Mouse (Mus musculus) neural tube, embryonic 15.5 days (tissue): ENCODE measurements around the gene Calcoco2. TPM values are rescaled to one million over a fixed set of nuclear protein-coding genes. Genes with fewer than 3 reads are reported as not detected.
"Not testable (repeated sequence)": the region's sequence is repeated elsewhere in the genome, so short reads cannot be mapped to it uniquely, and the experiment has no call there.

Source experiments
- ATAC-seq: fragments of 200-750 bp; cut with Nextera tagmentation; 2 replicates; pipeline ENCODE4 v1.8.0; 2017; ENCODE audit warnings: mild to moderate bottlenecking, moderate TSS enrichment, moderate library complexity; ENCODE audit not compliant: low FRiP score
- H3K27ac ChIP-seq: fragments of 300-500 bp; sonication (generic); replicated peaks from 2 replicates; pipeline ENCODE4 v1.5.1; 2015; ENCODE audit warnings: mild to moderate bottlenecking, inconsistent platforms
- H3K27me3 ChIP-seq: fragments of 300-500 bp; sonication (generic); replicated peaks from 2 replicates; pipeline ENCODE4 v1.6.1; 2015; ENCODE audit warnings: inconsistent platforms
- H3K36me3 ChIP-seq: fragments of 300-500 bp; sonication (generic); 2 replicates; pipeline ENCODE4 v1.6.1; 2015; ENCODE audit warnings: inconsistent platforms
- H3K4me1 ChIP-seq: fragments of 300-500 bp; sonication (generic); 2 replicates; pipeline ENCODE4 v1.6.1; 2015; ENCODE audit warnings: inconsistent platforms
- H3K4me2 ChIP-seq: fragments of 300-500 bp; sonication (generic); 2 replicates; pipeline ENCODE4 v1.6.1; 2015; ENCODE audit warnings: inconsistent platforms, mild to moderate bottlenecking, moderate library complexity
- H3K4me3 ChIP-seq: fragments of 300-500 bp; sonication (generic); replicated peaks from 2 replicates; pipeline ENCODE4 v1.5.1; 2015; ENCODE audit warnings: mild to moderate bottlenecking, inconsistent platforms
- H3K9ac ChIP-seq: fragments of 300-500 bp; sonication (generic); replicated peaks from 2 replicates; pipeline ENCODE4 v1.6.1; 2015; ENCODE audit warnings: mild to moderate bottlenecking, inconsistent platforms
- H3K9me3 ChIP-seq: fragments of 300-500 bp; sonication (generic); replicated peaks from 2 replicates; pipeline ENCODE4 v1.6.1; 2016; ENCODE audit warnings: inconsistent platforms
- WGBS: fragments of 180-500 bp; shearing (Covaris S2); methylation state at CpG from one replicate; pipeline ENCODE4 v1.1.7; 2015; ENCODE audit warnings: mixed read lengths; 5-methylcytosine and 5-hydroxymethylcytosine counted together
- polyA plus RNA-seq: library from polyadenylated mRNA; unstranded; fragments of >200 nt; fragmentation: Nextera tagmentation; extraction: Ambion mirVana; gene quantifications from 2 replicates; pipeline ENCODE4 v1.2.1, GENCODE M21; 2015

The Calcoco2 gene
- polyA plus RNA-seq: not detected in 2 replicates

DNA sequence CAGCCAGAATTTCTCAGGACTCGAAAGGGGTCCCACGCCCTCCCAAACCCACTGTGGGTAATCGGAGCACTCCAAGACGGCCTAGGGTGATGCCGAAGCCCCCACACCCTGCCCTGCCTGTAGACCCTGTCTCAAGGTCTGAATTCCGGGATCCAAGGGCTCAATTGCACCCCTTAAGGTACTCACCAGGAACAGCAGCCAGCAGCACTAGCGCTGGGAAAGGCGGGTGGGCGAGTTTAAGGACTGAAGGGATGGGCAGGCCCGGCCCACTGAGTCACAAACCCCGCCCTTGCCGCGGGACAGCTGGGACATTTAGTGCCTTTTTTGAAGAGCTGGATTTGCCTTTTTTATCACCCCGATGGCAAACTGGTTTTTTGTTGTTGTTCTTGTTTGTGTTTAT is at the start of gene Calcoco2:
TSS of gene Calcoco2 (minus strand) at position 214 of the 400 bp plus-strand sequence.
- whole genome bisulfite sequencing: 48% methylated on average over 14 of the region's 14 CpGs
- Histone ChIP-seq H3K4me2 (no peak within 1 kb of the TSS), H3K4me1 (no peaks in the 10 kb centered on the region), H3K27me3 (no peaks in the 10 kb centered on the region), H3K4me3 (no peak within 1 kb of the TSS), H3K9ac (no peak within 1 kb of the TSS), H3K9me3 (no peaks in the 10 kb centered on the region), H3K36me3 (no peaks in the 10 kb centered on the region), H3K27ac (no peak within 1 kb of the TSS)
- no peak for ATAC-seq

DNA sequence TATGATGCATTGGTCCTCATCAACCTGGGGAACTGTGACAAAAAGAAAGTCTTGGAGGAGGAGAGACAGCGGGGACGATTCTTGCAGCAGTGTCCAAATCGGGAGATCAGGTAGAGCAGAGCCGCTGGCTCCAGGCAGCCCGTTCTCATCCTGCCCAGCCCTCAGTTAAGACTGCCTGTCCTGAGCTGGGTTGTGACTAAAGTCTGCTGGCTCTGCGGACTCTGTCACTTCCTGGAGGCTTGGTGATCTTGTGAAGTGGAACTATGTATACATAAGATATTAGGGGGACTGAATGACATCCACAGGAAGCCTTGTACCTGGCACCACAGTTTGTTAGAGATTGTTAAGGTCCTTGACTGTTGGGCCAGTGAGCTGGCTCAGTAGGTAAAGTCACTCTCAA is 35.7 kb upstream of the Calcoco2 start:
- WGBS: 83% methylated on average over 6 of the region's 6 CpGs
- Histone ChIP-seq H3K4me1 (peaks cover 7% of the 10 kb centered on the region; the same call in 1 of the 2 replicates), H3K4me3 (no peak overlapping the region), H3K4me2 (no peak overlapping the region), H3K36me3 (no peaks in the 10 kb centered on the region), H3K9ac (no peak overlapping the region), H3K9me3 (no peaks in the 10 kb centered on the region), H3K27ac (no peak overlapping the region), H3K27me3 (peaks cover 52% of the 10 kb centered on the region)
- no peak for ATAC-seq

DNA sequence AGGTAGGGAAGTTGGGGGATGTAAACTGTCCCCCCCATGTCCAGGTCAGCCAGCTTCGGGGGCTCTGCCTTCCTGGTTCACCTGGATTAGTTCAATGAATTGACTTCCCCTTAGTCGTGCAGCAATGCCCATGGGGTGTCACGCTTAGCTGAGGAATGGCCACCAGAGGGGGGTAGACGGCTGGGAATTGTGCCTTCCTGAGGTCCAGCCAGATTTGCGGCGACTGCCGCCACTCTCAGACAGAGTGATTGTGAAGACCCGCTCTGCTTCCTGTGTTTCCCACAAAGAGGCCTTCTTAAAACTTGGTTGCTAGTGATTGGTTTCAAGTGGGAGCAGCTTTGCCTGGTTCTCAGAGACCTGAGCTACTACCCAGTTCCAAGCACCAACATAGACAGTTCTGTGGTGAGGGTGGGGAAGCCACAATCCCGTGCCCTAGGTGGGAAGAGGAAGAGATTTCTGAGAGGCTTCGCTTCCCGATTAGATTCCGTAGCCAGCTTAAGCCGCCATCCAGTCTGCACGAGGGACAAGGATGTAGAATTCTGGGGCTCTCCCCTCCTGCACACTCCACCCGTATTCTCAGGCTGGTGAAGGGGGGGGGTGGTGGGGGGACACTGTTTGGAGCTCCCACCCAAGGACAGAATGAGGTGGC is 34.0 kb upstream of the Calcoco2 start:
- Histone ChIP-seq H3K4me3 (0 out of 2 replicates have a peak overlapping the region, but pooled peaks have one; percentile 5), H3K36me3 (no peaks in the 10 kb centered on the region), H3K9ac (no peak overlapping the region), H3K4me1 (peaks cover 7% of the 10 kb centered on the region; the same call in 1 of the 2 replicates), H3K27me3 (peaks cover 47% of the 10 kb centered on the region), H3K27ac (no peak overlapping the region), H3K9me3 (no peaks in the 10 kb centered on the region), H3K4me2 (peak overlapping the region; percentile 38)
- no peak for ATAC-seq
- WGBS: 3% methylated on average over 15 of the region's 15 CpGs

DNA sequence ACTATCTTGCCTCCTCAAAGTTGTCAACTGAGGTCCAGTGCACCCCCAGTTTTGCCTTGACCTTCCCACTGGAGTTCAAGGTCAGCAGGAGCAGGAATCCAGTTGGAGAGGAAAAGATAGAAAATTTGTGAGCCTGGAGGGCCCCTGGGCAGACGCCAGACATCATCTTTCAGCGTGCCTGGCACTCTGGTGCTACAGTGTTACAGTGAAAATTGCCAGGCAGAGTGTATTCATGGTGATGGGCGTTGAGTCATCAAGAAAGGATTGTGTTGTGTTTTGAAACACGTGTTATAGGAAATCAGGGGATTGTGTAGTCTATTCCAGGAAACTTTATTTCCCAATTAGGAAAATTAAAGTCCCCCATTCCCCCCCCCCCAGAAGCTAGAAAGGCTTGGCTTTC is 32.0 kb upstream of the Calcoco2 start:
- Histone ChIP-seq H3K9ac (no peak overlapping the region), H3K9me3 (no peaks in the 10 kb centered on the region), H3K27me3 (peaks cover 46% of the 10 kb centered on the region), H3K36me3 (no peaks in the 10 kb centered on the region), H3K27ac (no peak overlapping the region), H3K4me2 (no peak overlapping the region), H3K4me1 (peaks cover 7% of the 10 kb centered on the region; the same call in 1 of the 2 replicates), H3K4me3 (no peak overlapping the region)
- no peak for ATAC-seq
- 58% methylated on average over 4 of the region's 4 CpGs for WGBS

DNA sequence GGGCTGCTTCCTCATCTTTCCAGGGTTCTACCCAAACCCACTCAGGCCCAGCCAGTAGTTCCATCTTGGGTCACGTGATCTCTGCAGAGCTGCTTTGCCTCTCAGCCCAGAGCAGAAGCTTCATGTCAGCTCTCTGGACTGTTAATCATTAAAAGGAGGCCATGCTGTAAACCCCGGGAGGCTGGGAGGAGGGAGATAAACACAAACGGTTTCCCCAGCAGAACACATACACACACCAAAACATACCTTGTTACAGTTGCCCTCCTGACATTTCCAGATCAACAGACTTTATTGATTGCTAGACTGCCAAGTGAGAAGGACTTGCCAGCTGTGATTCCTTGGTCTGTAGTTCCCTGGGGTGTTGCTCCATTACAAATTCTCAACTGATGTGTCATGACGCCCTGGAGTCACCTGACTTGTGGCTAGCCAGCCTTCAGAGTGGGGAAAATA is 29.0 kb upstream of the Calcoco2 start:
- peaks cover 19% of the 10 kb centered on the region for H3K27me3 ChIP-seq
- no peaks in the 10 kb centered on the region for H3K36me3 ChIP-seq
- no peaks in the 10 kb centered on the region for H3K9me3 ChIP-seq
- WGBS: 14% methylated on average over 4 of the region's 4 CpGs
- no peak overlapping the region for H3K9ac ChIP-seq
- peaks cover 3% of the 10 kb centered on the region; the same call in 1 of the 2 replicates for H3K4me1 ChIP-seq
- H3K4me3 ChIP-seq: no peak overlapping the region
- H3K27ac ChIP-seq: no peak overlapping the region
- no peak for ATAC-seq
- H3K4me2 ChIP-seq: no peak overlapping the region

DNA sequence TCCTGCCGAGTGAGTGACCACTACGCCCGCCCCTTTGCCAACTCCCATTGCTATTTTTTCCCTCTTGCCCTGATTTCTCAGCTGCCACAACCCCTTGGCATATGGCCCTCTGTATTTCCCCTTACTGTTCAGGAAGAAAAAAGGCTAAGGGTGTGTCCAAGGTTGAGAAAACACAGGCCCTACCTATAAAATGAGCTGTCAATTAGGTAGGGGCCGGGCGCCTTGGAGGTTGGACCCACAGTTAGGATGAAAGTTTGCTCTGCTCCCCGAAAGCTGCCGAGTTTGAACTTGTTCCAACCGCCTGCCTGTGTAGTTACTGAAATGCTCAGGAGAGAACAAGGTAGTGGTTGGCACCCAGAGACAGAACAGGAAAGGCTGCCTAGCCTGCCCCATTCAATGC is 24.1 kb upstream of the Calcoco2 start:
- H3K4me3 ChIP-seq: no peak overlapping the region
- H3K36me3 ChIP-seq: no peaks in the 10 kb centered on the region
- H3K9ac ChIP-seq: no peak overlapping the region
- peaks cover 3% of the 10 kb centered on the region; the same call in 1 of the 2 replicates for H3K27me3 ChIP-seq
- H3K27ac ChIP-seq: no peak overlapping the region
- ATAC-seq: no peak
- H3K4me1 ChIP-seq: peaks cover 10% of the 10 kb centered on the region
- H3K4me2 ChIP-seq: no peak overlapping the region
- 93% methylated on average over 8 of the region's 8 CpGs for WGBS
- H3K9me3 ChIP-seq: no peaks in the 10 kb centered on the region

DNA sequence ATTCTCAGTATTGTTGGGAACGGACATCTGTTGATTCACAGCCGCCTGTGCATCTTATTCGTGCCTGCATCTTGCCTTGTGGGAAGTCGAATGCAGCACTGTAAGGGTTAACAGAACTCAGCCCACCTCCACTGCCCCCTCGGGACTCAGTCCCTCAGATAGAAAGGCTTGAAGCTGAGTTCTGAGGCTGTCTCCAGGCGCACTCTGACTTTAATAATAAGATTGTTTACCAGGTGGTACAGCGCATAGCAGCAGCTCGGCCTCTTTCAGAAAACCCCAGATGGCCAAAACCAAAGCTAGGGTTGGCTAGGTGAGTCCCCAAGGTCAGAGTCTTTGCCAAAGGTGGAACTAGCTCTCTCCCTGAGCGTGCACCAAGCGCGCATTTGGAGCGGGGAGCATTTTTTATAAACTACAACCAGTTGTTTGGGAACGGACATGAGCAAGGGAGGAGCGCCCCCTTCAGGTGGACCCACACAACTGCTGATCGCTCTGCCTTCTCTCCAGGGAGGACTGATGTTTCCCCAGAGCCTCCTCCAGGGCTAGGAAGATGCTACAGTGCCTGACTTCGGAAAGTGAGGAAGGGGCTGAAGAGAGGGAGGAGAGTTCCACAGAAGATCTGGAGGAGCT is 21.6 kb upstream of the Calcoco2 start, which contains the start of gene Ttll6:
TSS of gene Ttll6 (plus strand) at position 548 of the 627 bp plus-strand sequence.
- Histone ChIP-seq H3K36me3 (no peaks in the 10 kb centered on the region), H3K4me2 (peak within 1 kb of the TSS; percentile 46), H3K27me3 (peaks cover 6% of the 10 kb centered on the region; the same call in 1 of the 2 replicates), H3K4me3 (no peak within 1 kb of the TSS; the same call in 1 of the 2 replicates), H3K9me3 (no peaks in the 10 kb centered on the region), H3K9ac (no peak within 1 kb of the TSS), H3K27ac (no peak within 1 kb of the TSS), H3K4me1 (peaks cover 10% of the 10 kb centered on the region)
- 18% methylated on average over 16 of the region's 16 CpGs for WGBS
- ATAC-seq: no peak

DNA sequence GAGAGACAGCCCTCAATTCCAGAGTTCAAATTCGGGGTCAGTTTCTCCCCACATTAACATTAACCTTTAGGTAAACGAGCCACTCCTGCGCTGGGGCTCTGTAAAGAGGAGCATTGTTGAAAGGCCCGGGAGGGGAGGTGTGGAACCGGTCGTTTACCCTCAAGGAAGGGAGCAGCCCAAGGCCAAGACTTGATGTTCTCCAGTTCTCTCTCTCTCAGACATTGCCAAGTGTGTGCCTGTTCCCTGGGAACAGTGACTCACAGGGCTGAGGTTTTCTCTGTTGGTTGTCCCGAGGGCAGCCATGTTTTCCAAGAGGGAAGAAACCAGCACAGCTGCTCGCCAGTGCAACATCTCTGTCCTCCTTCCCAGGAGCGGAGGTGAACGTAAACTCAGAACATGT is 18.8 kb upstream of the Calcoco2 start:
- Histone ChIP-seq H3K27ac (no peak overlapping the region), H3K4me1 (peaks cover 10% of the 10 kb centered on the region), H3K4me2 (no peak overlapping the region), H3K27me3 (peaks cover 16% of the 10 kb centered on the region), H3K4me3 (no peak overlapping the region), H3K9ac (no peak overlapping the region), H3K9me3 (no peaks in the 10 kb centered on the region), H3K36me3 (no peaks in the 10 kb centered on the region)
- WGBS: 61% methylated on average over 10 of the region's 10 CpGs
- no peak for ATAC-seq

DNA sequence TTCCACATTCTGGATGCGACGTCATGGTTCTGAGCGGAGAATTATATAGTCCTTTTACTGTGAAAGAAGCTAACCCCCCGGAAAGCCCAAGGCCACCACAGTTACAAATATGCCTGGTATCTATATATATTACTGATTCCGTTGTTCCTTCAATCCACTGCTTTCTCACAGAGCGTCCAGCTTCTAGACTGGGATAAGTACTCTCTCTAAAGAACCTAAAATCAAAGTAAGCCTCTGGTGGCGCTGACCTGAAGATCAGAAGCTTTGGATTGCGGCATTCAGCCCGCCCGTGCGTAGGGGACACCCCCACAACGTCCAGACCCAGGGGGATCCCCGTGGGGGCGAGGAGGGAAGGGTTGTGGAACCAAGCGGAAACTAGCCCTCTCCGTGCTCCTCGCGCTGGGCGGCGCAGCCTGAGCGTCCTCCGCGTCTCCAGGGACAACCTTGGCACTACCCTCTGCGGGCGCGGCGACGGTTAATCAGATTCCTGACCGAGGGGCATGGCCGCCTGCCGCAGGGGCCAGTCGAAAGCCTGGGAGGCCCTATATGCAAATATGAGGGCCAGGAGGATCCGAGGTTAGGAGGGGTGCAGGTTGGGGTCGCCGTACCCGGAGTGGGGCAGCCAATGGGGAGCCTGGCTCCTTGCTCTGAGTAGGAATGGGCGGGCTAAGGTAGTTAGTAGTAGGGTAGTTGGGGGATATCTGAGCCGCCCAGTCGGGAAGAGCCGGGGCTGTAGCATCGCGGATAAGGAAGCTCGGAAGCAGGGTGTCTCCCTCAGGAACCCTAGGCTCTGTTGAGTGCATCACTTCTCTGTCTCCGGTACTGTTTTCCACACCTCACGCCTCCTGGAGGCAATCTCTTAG is 12.5 kb upstream of the Calcoco2 start:
- Histone ChIP-seq H3K27ac (no peak overlapping the region), H3K4me3 (peak overlapping the region; percentile 45), H3K4me1 (peaks cover 11% of the 10 kb centered on the region), H3K9ac (peak overlapping the region; percentile 42), H3K4me2 (peak overlapping the region; percentile 86), H3K9me3 (no peaks in the 10 kb centered on the region), H3K36me3 (no peaks in the 10 kb centered on the region), H3K27me3 (peaks cover 40% of the 10 kb centered on the region)
- ATAC-seq: no peak
- 1% methylated on average over 45 of the region's 45 CpGs for WGBS

DNA sequence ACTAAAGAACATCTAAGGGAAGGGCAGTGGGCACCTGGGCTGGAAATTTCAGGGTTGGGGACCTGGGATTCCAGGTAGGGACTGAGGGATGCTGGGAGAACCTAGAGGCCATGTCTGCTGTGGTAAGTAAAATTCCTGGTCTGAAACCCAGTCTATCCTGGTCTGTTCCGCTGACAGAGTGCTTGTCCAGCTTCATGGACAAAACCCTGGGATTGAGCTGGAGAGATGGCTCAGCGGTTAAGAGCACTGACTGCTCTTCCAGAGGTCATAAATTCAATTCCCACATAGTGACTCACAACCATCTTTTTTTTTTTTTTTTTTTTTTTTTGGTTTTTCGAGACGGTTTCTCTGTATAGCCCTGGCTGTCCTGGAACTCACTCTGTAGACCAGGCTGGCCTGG is 11.0 kb upstream of the Calcoco2 start:
- ATAC-seq, H3K27ac ChIP-seq: not testable (repeated sequence)

DNA sequence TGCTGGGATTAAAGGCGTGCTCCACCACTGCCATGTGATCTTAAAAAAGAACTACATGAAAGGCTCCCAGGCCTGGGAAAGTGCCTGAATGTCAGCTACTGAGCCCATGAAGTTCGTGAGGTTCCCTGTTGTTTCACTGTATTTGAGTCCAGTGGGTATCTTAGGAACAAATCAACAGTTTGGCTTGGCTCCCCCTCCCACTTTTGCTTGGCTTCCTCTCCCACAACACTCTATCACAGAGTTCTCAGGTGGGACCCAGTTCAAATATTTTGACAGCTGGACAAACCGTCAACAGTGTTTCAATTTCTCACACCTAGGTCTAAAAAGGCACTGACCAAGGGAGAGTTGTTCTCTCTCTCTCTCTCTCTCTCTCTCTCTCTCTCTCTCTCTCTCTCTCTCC is 7.6 kb upstream of the Calcoco2 start:
- no peak overlapping the region for H3K4me3 ChIP-seq
- no peaks in the 10 kb centered on the region for H3K36me3 ChIP-seq
- no peak overlapping the region for H3K27ac ChIP-seq
- H3K9ac ChIP-seq: no peak overlapping the region
- 67% methylated on average over 3 of the region's 3 CpGs for WGBS
- no peak for ATAC-seq
- peaks cover 7% of the 10 kb centered on the region for H3K4me1 ChIP-seq
- H3K27me3 ChIP-seq: peaks cover 22% of the 10 kb centered on the region
- no peak overlapping the region for H3K4me2 ChIP-seq
- H3K9me3 ChIP-seq: no peaks in the 10 kb centered on the region

More for the DNA sequence above, 11.0 kb upstream of the Calcoco2 start:
- Histone ChIP-seq H3K27me3 (peaks cover 40% of the 10 kb centered on the region), H3K4me1 (peaks cover 11% of the 10 kb centered on the region)
- not testable (repeated sequence) for H3K9ac ChIP-seq, H3K9me3 ChIP-seq, H3K4me3 ChIP-seq, H3K36me3 ChIP-seq, H3K4me2 ChIP-seq
- 54% methylated on average over 4 of the region's 4 CpGs for WGBS
